Mouse (Mus musculus): ENCODE measurements around the gene Pxylp1.

DNA sequence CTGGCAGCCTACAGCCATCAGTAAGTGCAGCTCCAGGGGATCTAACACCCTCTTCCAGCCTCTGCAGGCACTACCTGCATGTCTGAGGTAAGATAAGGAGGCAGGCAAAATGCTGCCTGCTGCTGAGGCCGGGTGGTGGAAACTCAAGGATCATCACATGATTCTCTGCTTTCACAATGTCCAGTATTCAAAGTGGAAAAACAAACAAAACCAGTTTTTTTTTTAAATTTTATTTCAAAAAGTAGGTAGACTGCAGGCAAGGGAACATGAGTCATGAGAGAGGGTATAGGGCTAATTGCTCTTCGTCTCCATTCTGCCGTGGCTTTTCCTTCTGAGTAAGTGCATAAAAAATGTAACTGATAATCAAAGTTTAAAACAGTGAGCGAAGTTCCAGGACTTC is 29.6 kb downstream of the Pxylp1 start:
- TF ChIP-seq POLR2A (IDR thresholded peaks at IDR 0.05; ENCODE audit: borderline replicate concordance, extremely low read depth, insufficient read depth, insufficient read length, poor library complexity, severe bottlenecking), result no peak
- no peak for TF ChIP-seq CTCF (IDR thresholded peaks at IDR 0.05; ENCODE audit: borderline replicate concordance, extremely low read depth, insufficient read depth, insufficient read length)

Measured in brain, embryonic 14.5 days (tissue).